Mouse (Mus musculus): ENCODE data around the gene Med16. TPM values are rescaled to one million over a fixed set of nuclear protein-coding genes. Genes with fewer than 3 reads are reported as not detected.
A peak's percentile ranks its signal among the peaks of the same experiment; 100 is the strongest.

Med16 gene
- total RNA-seq, 2 experiments from 2014 or later: 57.7 to 59.3 TPM

GRCm38 (mm10) chr10:79883297-79884084 lies 25.2 kb downstream of the Med16 start:
- no peak overlapping the region for H3K27ac ChIP-seq
- no peak overlapping the region for H3K4me3 ChIP-seq
- TF ChIP-seq CTCF (conservative IDR thresholded peaks at IDR 0.05): peak; percentile 94
- peak; percentile 73 to 86 for DNase-seq (ENCODE audit: low spot score in 2 of 2)

GRCm38 (mm10) chr10:79881981-79882380 lies 26.7 kb downstream of the Med16 start:
- DNase-seq (ENCODE audit: low spot score in 2 of 2): no peak
- H3K27ac ChIP-seq: no peak overlapping the region
- no peak for TF ChIP-seq CTCF (conservative IDR thresholded peaks at IDR 0.05)
- no peak overlapping the region for H3K4me3 ChIP-seq

- Histone ChIP-seq H3K27ac (no peak overlapping the region), H3K4me3 (no peak overlapping the region)
- TF ChIP-seq CTCF (conservative IDR thresholded peaks at IDR 0.05): no peak
- DNase-seq (ENCODE audit: low spot score in 2 of 2): no peak
Observed at GRCm38 (mm10) chr10:79880721-79881120, 28.0 kb downstream of the Med16 start.

DNA sequence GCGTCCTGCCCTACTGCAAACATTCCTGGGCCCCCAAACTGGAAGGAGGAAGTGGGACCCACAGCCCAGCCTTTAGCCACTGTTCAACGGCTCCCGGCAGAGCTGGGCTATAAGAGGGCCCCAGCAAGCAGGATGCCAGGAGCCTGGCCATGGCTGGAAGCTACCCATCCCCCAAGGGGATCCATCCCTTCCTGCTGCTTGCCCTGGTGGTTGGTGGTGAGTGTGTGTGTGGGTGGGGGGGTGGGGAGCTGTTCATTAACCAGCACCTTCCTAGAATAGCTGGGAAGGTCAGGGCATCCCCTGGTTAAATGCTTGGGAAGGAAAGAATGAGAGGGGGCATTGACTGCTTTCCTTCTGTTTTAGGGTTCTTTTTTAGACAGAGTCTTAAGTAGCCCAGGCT lies 29.2 kb downstream of the Med16 start:
- H3K4me3 ChIP-seq: no peak overlapping the region
- no peak overlapping the region for H3K27ac ChIP-seq
- TF ChIP-seq CTCF (conservative IDR thresholded peaks at IDR 0.05): no peak
- DNase-seq (ENCODE audit: low spot score in 2 of 2): no peak

DNA sequence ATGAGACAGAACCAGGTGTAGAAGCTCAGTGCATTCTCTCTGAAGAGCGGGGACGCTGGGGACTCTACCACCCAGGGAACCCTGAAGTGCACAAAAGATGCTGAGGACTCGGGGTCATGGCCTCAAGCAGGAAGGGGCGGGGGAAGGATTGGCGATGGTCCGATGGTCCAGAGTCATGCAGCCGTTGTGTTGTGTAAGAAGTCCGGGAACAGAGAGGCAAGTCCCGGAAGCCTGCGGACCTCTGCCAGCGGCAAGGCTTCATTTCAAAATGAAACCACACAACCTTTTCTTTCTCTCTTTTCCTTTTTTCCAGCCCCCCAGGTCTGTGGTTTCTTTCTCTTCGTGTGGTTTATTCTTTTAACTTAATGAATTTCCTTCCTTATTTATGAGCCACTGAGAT lies 31.0 kb downstream of the Med16 start:
- TF ChIP-seq CTCF (conservative IDR thresholded peaks at IDR 0.05): no peak
- DNase-seq (ENCODE audit: low spot score in 2 of 2): no peak
- no peak overlapping the region for H3K27ac ChIP-seq
- no peak overlapping the region for H3K4me3 ChIP-seq

GRCm38 (mm10) chr10:79877174-79877573 lies 31.5 kb downstream of the Med16 start:
- Histone ChIP-seq H3K27ac (no peak overlapping the region), H3K4me3 (no peak overlapping the region)
- TF ChIP-seq CTCF (conservative IDR thresholded peaks at IDR 0.05): no peak
- no peak for DNase-seq (ENCODE audit: low spot score in 2 of 2)

- DNase-seq (ENCODE audit: low spot score in 2 of 2): no peak
- Histone ChIP-seq H3K4me3 (peak within 1 kb of the TSS; percentile 69), H3K27ac (peak within 1 kb of the TSS; percentile 85)
- TF ChIP-seq CTCF (conservative IDR thresholded peaks at IDR 0.05): no peak
Observed at GRCm38 (mm10) chr10:79874290-79874862, 34.3 kb downstream of the Med16 start, which contains the start of the genes Prtn3 and Plppr3. Gene Prtn3, plus strand, starts transcription at chr10:79874476. Gene Plppr3, minus strand, starts transcription at chr10:79874634.

GRCm38 (mm10) chr10:79873715-79874289 lies 34.9 kb downstream of the Med16 start:
- no peak for TF ChIP-seq CTCF (conservative IDR thresholded peaks at IDR 0.05)
- Histone ChIP-seq H3K27ac (peak overlapping the region; percentile 85), H3K4me3 (peak overlapping the region; percentile 69)
- no peak for DNase-seq (ENCODE audit: low spot score in 2 of 2)

DNA sequence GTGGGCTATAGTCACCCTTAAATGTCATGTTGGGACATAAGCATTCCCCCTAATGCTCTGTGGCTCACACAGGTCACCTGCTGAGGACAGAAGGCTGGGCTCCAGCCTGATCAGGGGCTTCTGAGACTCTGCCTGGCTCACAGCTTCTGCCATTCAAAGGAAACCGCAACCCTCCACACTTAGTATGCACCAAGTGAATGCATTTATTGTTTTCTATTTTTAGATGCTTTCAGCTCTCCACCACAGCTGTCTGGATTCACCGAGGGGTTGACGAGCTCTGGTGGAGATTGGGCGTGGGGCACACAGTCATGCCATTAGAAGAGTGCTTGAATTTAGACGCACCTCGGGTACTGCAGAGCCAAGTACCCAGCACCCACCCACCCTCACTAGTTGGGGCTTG lies 35.4 kb downstream of the Med16 start:
- Histone ChIP-seq H3K4me3 (peak overlapping the region; percentile 69; the same call in 1 of the 2 replicates), H3K27ac (no peak overlapping the region; the same call in 1 of the 2 replicates)
- DNase-seq (ENCODE audit: low spot score in 2 of 2): no peak
- no peak for TF ChIP-seq CTCF (conservative IDR thresholded peaks at IDR 0.05)

DNA sequence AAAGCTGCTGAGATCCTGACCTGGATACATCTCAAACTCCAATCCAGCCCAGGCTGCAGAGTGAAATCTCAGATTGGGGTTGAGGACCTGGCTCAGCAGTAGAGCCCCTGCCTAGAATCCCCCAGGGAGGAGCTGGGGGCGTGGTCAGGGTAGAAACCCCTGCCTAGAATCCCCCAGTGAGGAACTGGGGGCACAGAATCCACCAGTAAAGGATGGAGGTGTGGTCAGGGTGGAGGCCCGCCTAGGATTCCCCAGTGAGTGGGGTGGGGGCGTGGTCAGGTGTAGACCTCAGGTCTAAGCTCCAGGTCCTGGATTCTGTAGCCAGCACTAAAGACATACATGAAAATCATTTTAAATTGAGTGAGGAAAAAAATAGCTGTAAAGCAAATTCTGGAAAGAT lies 35.9 kb downstream of the Med16 start:
- DNase-seq (ENCODE audit: low spot score in 2 of 2): no peak
- no peak for TF ChIP-seq CTCF (conservative IDR thresholded peaks at IDR 0.05)
- Histone ChIP-seq H3K27ac (no peak overlapping the region; the same call in 1 of the 2 replicates), H3K4me3 (peak overlapping the region; percentile 69; the same call in 1 of the 2 replicates)

DNA sequence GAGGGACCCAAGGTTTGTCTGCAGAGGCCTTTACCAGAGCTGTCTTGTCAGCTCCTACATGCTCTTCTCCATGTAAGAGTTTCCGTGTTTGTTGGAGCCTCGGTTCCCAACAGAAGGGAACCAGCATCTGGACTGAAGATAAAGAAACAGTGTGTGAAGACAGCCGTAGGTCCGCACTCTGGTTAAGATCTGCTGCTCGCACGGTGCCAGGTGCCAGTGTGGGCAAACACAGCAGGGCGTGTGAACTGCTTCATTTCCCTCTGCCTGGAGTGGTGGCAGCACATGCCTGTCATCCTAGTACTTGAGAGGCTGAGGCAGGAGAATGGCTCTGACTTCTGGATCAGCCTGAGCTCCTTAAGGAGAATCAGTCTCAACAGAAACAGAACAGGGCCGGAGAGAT lies 36.9 kb downstream of the Med16 start:
- DNase-seq (ENCODE audit: low spot score in 2 of 2): no peak
- no peak overlapping the region for H3K27ac ChIP-seq
- TF ChIP-seq CTCF (conservative IDR thresholded peaks at IDR 0.05): no peak
- H3K4me3 ChIP-seq: no peak overlapping the region

DNA sequence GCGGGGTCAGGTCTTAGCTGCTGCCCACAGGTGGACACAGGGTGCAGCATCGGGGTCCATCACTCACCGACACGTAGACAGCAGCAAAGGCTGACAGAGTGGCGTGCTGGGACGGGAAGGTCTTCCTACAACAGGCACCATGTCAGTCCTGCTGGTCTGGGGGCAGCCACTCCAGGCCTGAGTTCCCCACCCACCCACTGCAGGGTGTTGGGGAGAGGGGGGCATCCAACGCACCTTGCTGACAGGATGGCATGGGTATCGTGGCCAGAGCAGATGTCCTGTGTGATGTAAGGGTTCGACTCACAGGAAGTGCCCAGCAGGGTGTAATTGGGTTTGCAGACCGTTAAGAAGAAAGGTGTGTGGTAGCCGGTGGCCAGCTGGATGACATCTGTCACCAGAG lies 42.1 kb downstream of the Med16 start:
- no peak overlapping the region for H3K4me3 ChIP-seq
- TF ChIP-seq CTCF (conservative IDR thresholded peaks at IDR 0.05): no peak
- no peak for DNase-seq (ENCODE audit: low spot score in 2 of 2)
- no peak overlapping the region for H3K27ac ChIP-seq

GRCm38 (mm10) chr10:79865801-79866295 lies 42.9 kb downstream of the Med16 start:
- Histone ChIP-seq H3K4me3 (no peak overlapping the region), H3K27ac (no peak overlapping the region)
- peak; percentile 54 for TF ChIP-seq CTCF (conservative IDR thresholded peaks at IDR 0.05)
- DNase-seq (ENCODE audit: low spot score in 2 of 2): no peak
